Mouse (Mus musculus): ENCODE results near the gene Noto. TPM values are rescaled to one million over a fixed set of nuclear protein-coding genes. Genes with fewer than 3 reads are reported as not detected.

The Noto gene
- polyA plus RNA-seq, 1 experiment from 2014 or later, result not detected

GRCm38 (mm10) chr6:85452411-85452665 lies 28.7 kb downstream of the Noto start:
- H3K9me3 ChIP-seq (replicated peaks), result no peaks in the 10 kb centered on the region
- under 1% methylated on average over 15 of the region's 15 CpGs for WGBS
- H3K4me3 ChIP-seq (replicated peaks), result peak overlapping the region; percentile 74
- H3K4me1 ChIP-seq, result peaks cover 35% of the 10 kb centered on the region
- ATAC-seq (replicated peaks; ENCODE audit: low FRiP score), result peak; percentile 13; the same call in 1 of the 2 replicates
- H3K4me2 ChIP-seq, result peak overlapping the region; percentile 83
- H3K27me3 ChIP-seq, result no peaks in the 10 kb centered on the region
- H3K27ac ChIP-seq, result peak overlapping the region; percentile 93
- 0 out of 2 replicates have a peak, but pooled peaks cover 12% of the 10 kb centered on the region for H3K36me3 ChIP-seq
- H3K9ac ChIP-seq, result peak overlapping the region; percentile 84

DNA sequence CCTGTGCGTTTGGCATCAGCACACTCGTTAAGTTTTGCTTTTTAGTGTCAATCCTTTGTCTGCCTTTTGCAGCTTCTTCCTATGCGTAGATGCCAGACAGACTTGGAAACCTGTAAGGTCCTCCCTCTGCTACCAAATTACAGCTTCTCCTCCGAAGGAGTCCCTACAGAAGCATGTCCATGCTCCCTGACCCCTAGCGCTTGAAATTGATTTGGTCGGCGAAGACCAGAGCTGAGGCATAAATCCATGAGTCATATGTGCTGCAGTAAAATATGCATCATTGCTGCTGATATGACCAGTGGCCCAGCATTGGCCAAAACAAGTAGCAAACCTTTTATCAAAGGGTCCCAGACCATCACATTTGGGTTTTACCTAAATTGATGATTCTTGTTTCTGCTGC lies 29.1 kb downstream of the Noto start:
- Histone ChIP-seq H3K4me1 (peaks cover 35% of the 10 kb centered on the region), H3K9ac (peak overlapping the region; percentile 84), H3K4me2 (peak overlapping the region; percentile 83), H3K9me3 (replicated peaks) (no peaks in the 10 kb centered on the region), H3K4me3 (replicated peaks) (peak overlapping the region; percentile 74), H3K27ac (peak overlapping the region; percentile 93), H3K27me3 (no peaks in the 10 kb centered on the region), H3K36me3 (0 out of 2 replicates have a peak, but pooled peaks cover 12% of the 10 kb centered on the region)
- ATAC-seq (replicated peaks; ENCODE audit: low FRiP score), result no peak
- WGBS, result 5% methylated on average over 7 of the region's 7 CpGs

DNA sequence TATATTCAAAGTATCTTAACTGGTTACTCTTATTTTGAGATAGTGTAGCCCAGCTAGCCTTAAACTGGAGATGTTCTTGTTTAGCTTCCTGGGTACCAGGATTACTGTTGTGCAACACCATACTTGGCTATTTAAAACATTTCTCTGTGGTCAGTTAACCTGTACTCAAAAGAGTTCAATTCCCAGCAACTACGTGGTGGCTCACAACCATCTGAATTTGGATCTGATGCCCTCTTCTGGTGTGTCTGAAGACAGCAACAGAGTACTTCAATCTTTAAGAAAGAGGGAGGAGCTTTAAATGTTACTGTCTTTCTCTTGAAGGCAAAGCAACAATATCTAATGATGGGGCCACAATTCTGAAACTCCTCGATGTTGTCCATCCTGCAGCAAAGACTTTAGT lies 35.9 kb downstream of the Noto start:
- H3K27me3 ChIP-seq, result no peaks in the 10 kb centered on the region
- peaks cover 7% of the 10 kb centered on the region; the same call in 1 of the 2 replicates for H3K4me1 ChIP-seq
- H3K9ac ChIP-seq, result no peak overlapping the region
- no peaks in the 10 kb centered on the region for H3K9me3 ChIP-seq (replicated peaks)
- peaks cover 70% of the 10 kb centered on the region for H3K36me3 ChIP-seq
- H3K4me3 ChIP-seq (replicated peaks), result no peak overlapping the region
- ATAC-seq (replicated peaks; ENCODE audit: low FRiP score), result no peak
- no peak overlapping the region for H3K27ac ChIP-seq
- no peak overlapping the region for H3K4me2 ChIP-seq
- 93% methylated on average over 2 of the region's 2 CpGs for WGBS

DNA sequence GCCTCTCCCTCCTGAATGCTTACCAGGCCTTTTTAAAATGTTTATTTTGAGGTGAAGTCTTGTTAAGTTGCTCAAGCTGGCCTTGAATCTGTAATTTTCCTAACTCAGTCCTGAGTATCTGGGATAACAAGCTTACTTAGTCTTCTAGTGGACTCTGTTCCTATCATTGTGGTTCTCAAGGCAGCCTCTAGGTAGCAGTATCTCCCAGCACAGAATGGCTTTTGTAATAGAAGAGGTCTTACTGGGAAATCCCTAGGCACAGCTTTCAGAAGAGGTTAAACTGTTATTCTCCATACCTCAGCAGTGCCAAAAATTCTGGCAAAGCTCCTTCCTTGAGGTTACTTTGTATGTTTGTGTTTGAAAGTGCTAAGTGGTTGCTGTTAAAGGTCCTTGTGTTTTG lies 41.7 kb downstream of the Noto start:
- Histone ChIP-seq H3K4me1 (no peaks in the 10 kb centered on the region), H3K4me2 (no peak overlapping the region), H3K27ac (no peak overlapping the region), H3K9ac (no peak overlapping the region), H3K9me3 (replicated peaks) (no peaks in the 10 kb centered on the region), H3K4me3 (replicated peaks) (no peak overlapping the region), H3K36me3 (peaks cover 96% of the 10 kb centered on the region), H3K27me3 (no peaks in the 10 kb centered on the region)
- no peak for ATAC-seq (replicated peaks; ENCODE audit: low FRiP score)

GRCm38 (mm10) chr6:85469660-85470430 lies 46.2 kb downstream of the Noto start:
- no peaks in the 10 kb centered on the region for H3K4me1 ChIP-seq
- no peak overlapping the region for H3K4me2 ChIP-seq
- H3K27ac ChIP-seq, result no peak overlapping the region
- 75% methylated on average over 5 of the region's 5 CpGs for WGBS
- 0 out of 2 replicates have a peak, but pooled peaks have one; percentile 20 for ATAC-seq (replicated peaks; ENCODE audit: low FRiP score)
- no peak overlapping the region for H3K9ac ChIP-seq
- no peak overlapping the region for H3K4me3 ChIP-seq (replicated peaks)
- H3K36me3 ChIP-seq, result peaks cover 51% of the 10 kb centered on the region
- 0 out of 2 replicates have a peak, but pooled peaks cover 3% of the 10 kb centered on the region for H3K27me3 ChIP-seq
- no peaks in the 10 kb centered on the region for H3K9me3 ChIP-seq (replicated peaks)

- H3K9me3 ChIP-seq (replicated peaks), result no peaks in the 10 kb centered on the region
- no peak overlapping the region for H3K9ac ChIP-seq
- 57% methylated on average over 8 of the region's 8 CpGs for WGBS
- no peak overlapping the region for H3K4me2 ChIP-seq
- no peak overlapping the region for H3K27ac ChIP-seq
- 0 out of 2 replicates have a peak, but pooled peaks cover 3% of the 10 kb centered on the region for H3K27me3 ChIP-seq
- H3K36me3 ChIP-seq, result peaks cover 30% of the 10 kb centered on the region
- ATAC-seq (replicated peaks; ENCODE audit: low FRiP score), result no peak
- no peak overlapping the region for H3K4me3 ChIP-seq (replicated peaks)
- no peaks in the 10 kb centered on the region for H3K4me1 ChIP-seq
Measured at GRCm38 (mm10) chr6:85471962-85472361, 48.3 kb downstream of the Noto start.

DNA sequence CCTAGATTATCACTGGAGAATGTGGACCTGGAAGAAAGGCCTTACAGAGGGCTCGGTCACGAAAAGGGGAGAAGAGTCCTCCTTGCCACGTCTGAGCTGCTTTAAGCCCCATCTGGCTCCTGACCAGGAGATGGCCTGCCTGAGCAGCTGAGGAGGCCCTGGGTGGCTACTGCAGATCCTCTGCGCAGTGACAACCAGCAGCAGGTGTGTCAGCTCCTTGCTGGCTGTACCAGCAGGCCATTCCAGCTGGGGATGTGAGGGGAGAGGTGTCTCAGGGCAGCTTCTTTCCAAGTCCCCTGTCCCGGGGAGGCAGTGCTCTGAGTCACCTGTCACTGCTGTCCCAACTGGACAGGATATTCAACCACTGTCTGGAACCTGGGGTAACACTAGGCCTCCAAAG lies 48.9 kb downstream of the Noto start:
- Histone ChIP-seq H3K27ac (no peak overlapping the region), H3K9ac (no peak overlapping the region), H3K4me3 (replicated peaks) (no peak overlapping the region), H3K9me3 (replicated peaks) (no peaks in the 10 kb centered on the region), H3K4me1 (no peaks in the 10 kb centered on the region), H3K36me3 (peaks cover 24% of the 10 kb centered on the region), H3K27me3 (peaks cover 6% of the 10 kb centered on the region), H3K4me2 (no peak overlapping the region)
- WGBS, result 63% methylated on average over 5 of the region's 5 CpGs
- ATAC-seq (replicated peaks; ENCODE audit: low FRiP score), result no peak

DNA sequence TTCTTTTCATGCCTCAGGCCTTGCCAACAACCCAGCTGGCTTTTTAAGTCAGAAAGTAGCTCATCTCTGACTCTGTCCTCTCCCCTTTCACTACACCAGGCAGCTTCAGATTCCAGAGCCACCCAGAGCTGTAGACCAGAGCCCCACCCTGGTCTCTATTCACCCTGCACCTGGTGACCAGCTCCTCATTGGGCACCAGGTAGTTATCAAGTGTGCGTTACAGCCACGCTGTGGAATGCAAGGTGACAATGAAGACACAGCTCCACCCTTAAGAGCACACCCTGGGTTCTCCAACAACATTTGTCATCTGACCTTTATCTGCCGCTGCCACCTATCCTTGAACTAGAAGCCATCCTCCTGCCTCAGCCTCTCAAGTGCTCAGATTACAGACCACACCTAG lies 51.9 kb downstream of the Noto start:
- no peak for ATAC-seq (replicated peaks; ENCODE audit: low FRiP score)
- WGBS, result 87% methylated on average over 3 of the region's 3 CpGs
- H3K36me3 ChIP-seq, result no peaks in the 10 kb centered on the region

GRCm38 (mm10) chr6:85477366-85477917 lies 53.8 kb downstream of the Noto start:
- H3K4me1 ChIP-seq, result peaks cover 8% of the 10 kb centered on the region; the same call in 1 of the 2 replicates
- ATAC-seq (replicated peaks; ENCODE audit: low FRiP score), result no peak
- WGBS, result 31% methylated on average over 10 of the region's 10 CpGs

More for the DNA sequence above, 51.9 kb downstream of the Noto start:
- Histone ChIP-seq H3K9me3 (replicated peaks) (no peaks in the 10 kb centered on the region), H3K27me3 (peaks cover 25% of the 10 kb centered on the region), H3K9ac (no peak overlapping the region), H3K4me2 (no peak overlapping the region), H3K4me1 (peaks cover 4% of the 10 kb centered on the region; the same call in 1 of the 2 replicates), H3K4me3 (replicated peaks) (no peak overlapping the region), H3K27ac (no peak overlapping the region)

GRCm38 (mm10) chr6:85478416-85478815 lies 54.7 kb downstream of the Noto start:
- Histone ChIP-seq H3K4me1 (peaks cover 8% of the 10 kb centered on the region; the same call in 1 of the 2 replicates), H3K9ac (no peak overlapping the region), H3K9me3 (replicated peaks) (no peaks in the 10 kb centered on the region), H3K27ac (no peak overlapping the region), H3K27me3 (peaks cover 51% of the 10 kb centered on the region), H3K4me3 (replicated peaks) (no peak overlapping the region), H3K4me2 (no peak overlapping the region), H3K36me3 (no peaks in the 10 kb centered on the region)
- 40% methylated on average over 14 of the region's 14 CpGs for WGBS
- no peak for ATAC-seq (replicated peaks; ENCODE audit: low FRiP score)

More at GRCm38 (mm10) chr6:85477366-85477917, 53.8 kb downstream of the Noto start:
- Histone ChIP-seq H3K4me2 (no peak overlapping the region), H3K36me3 (no peaks in the 10 kb centered on the region), H3K27me3 (peaks cover 43% of the 10 kb centered on the region), H3K9me3 (replicated peaks) (no peaks in the 10 kb centered on the region), H3K4me3 (replicated peaks) (no peak overlapping the region), H3K9ac (no peak overlapping the region), H3K27ac (no peak overlapping the region)

Measured in kidney, embryonic 15.5 days (tissue).